Mouse (Mus musculus) megakaryocyte progenitor cell, adult 5-6 weeks (primary cell): Measurements from ENCODE around the gene Ttf2. TPM values are rescaled to one million over a fixed set of nuclear protein-coding genes. Genes with fewer than 3 reads are reported as not detected.

Source experiments
- ATAC-seq: replicated peaks from 2 replicates; pipeline ENCODE4 v1.8.0; 2016; ENCODE audit warnings: mild to moderate bottlenecking, moderate TSS enrichment, inconsistent platforms; ENCODE audit not compliant: poor library complexity
- total RNA-seq, 2 experiments: library from RNA; stranded (forward) in 1 of 2; stranded (reverse) in 1 of 2; fragments of 157-497, 149-512 nt in 1 of 2; fragments of 200-1000 nt in 1 of 2; gene quantifications; 2 replicates each; pipeline versions ENCODE4 v1.2.3 to v1.2.4; 2015 to 2017

Gene Ttf2
- total RNA-seq (2015) (22.0 and 22.4 TPM in 2 replicates), total RNA-seq (2017) (30.1 and 30.4 TPM in 2 replicates)

GRCm38 (mm10) chr3:100969176-100969917, at the start of gene Ttf2:
Gene Ttf2, minus strand, starts transcription at chr3:100969663.
- peak; percentile 97 for ATAC-seq

DNA sequence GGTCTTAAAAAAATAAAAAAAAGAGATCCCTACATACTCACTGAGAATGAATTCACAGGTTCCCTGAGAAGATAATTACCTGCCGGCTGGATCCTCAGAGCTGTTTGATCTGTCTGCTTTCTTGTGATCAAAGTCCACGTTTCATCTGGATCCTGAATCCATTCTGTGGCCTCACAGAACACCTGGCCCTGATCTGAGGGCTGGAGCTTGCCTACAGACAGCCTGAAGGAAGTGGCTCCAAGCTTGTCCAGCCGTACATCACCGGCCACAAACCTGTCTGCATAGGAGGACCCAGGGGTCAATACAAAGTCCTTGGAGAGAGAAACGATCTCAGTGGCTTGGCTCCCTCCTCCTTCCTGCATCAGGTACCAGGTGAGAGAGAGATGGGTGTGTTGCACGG, 49.0 kb upstream of the Ttf2 start:
- ATAC-seq, result no peak

DNA sequence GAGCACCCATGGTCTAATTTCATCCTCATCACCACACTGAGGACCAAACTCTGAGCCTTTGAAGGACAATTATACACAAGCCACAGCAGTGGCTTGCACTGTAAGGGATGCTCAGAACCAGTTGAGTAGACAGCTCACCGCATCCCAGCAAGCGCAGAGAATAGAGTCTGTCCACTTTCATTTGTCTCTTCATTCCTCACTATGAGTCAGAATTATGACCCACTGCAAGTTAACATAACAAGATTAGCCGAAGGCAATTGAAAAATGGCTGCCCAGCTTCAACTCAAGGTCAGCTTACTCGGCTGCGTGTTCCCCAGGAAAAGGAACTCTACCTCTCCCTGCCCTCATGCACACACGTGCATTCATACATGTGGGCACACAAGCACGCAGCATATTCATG, 46.6 kb upstream of the Ttf2 start:
- no peak for ATAC-seq

GRCm38 (mm10) chr3:101015254-101015653, 45.8 kb upstream of the Ttf2 start:
- no peak for ATAC-seq

- ATAC-seq, result no peak
These were observed 44.1 kb upstream of the Ttf2 start for GRCm38 (mm10) chr3:101013536-101013935.

DNA sequence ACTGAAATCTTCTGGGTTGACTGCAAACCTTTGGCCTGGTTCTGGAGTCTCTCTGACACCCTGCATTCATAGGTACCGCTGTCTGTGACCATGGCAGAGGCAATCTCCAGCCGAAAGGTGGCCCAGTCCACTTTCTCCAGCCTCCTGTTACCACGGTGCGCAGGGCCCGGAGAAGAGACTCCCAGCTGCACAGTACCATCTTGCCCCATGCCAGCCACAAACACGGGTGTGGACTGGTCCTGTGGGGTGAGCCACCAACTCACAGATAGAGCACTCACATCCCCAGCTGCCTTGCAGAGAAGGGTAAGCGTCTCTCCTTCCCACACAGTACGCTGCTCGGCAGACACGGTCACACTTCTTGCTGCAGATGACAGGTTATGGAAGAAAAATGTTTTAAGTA, 43.5 kb upstream of the Ttf2 start:
- no peak for ATAC-seq

DNA sequence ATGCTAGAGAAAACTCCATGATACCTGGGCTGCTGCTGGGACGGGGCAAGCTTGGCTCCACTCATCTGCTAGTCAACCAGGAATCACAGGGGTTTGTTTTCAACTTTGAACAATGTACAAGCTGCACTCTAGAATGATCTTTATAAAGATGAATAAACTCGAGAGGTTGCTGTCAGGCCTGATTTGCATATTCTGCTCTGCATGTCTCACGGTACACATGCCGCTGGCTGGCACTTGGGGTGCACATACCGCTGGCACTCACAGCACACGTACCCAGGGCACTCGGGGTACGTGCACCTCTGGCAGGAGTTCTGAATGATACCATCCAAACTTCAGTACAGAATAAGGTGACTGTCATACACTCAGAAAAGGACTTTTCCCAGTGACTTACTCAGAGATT, 43.1 kb upstream of the Ttf2 start:
- ATAC-seq, result no peak

- no peak for ATAC-seq
These were observed 42.7 kb upstream of the Ttf2 start for GRCm38 (mm10) chr3:101012131-101012571.

DNA sequence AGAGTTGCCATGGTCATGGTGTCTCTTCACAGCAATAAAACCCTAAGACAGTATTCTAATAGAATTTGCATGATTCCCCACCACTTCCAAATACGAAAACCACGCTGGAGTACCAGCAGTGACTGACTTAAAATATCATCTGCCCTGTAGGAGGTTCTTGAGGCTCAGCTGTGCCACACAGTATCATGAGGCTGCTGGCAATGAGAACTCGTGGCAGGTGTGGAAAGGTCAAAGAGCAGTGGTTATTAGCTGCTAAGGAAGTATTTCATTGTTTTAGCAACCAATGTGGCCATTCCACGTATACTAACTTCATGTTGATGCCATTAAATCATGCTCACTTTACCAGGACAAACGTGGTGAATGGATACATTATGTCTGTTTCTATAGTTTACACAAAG, 41.7 kb upstream of the Ttf2 start:
- no peak for ATAC-seq

DNA sequence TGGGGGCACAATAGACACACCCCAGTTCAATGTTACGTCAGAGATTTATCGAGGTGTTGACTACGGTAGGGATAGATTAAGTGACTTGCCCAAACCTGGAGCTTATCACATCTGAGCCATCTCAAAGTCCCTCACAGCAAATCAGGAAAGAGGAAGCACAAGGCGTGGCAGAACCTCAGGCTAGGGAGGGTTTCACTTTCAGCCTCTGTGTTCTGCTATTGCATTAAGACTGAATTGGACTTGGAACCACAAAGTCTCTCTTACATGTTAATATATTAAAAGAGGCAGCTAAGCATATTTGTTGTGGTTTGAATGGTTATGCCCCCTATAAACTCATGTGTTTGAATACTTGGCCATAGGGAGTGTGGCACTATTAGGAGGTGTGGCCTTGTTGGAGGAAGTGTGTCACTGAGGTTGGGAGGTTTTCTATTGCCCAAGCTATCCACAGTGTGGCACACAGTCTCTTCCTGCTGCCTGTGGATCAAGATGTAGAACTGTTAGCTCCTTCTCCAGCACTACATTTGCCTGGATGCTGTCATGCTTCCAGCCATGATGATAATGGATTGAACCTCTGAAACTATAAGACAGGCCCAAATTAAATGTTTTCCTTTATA, 41.2 kb upstream of the Ttf2 start:
- peak; percentile 86 for ATAC-seq

DNA sequence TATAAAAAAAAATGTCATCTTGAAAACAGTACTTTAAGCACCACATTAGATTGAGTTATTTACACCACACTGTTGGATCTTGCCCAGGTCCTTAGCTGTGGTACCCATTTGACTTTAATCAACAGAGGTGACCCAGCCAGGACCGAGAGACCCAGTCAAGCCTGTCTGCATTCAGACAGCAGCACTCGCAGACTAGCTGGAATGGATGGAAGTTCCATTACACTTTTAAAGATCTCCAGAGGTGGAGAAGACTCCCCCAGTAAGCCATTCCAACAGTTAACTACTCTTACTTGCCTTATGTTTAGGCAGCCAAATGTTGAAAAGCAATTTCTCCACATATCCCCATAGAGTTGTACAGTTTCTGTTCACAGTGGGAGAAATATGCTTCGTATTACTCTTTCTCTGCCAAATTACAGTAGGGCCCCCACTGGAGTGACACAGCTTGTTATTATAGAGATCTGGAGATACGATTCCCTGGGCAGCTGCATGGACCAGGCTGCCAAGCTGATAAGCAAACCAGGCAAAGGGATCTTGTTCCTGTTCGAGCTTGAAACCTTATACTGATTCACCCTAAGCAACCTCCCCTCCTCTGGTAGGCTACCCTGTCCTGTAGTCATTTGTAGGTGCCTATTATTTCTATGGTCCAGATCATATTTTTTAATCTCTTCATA, 37.8 kb upstream of the Ttf2 start:
- ATAC-seq, result no peak

GRCm38 (mm10) chr3:101005392-101005791, 35.9 kb upstream of the Ttf2 start:
- no peak for ATAC-seq

DNA sequence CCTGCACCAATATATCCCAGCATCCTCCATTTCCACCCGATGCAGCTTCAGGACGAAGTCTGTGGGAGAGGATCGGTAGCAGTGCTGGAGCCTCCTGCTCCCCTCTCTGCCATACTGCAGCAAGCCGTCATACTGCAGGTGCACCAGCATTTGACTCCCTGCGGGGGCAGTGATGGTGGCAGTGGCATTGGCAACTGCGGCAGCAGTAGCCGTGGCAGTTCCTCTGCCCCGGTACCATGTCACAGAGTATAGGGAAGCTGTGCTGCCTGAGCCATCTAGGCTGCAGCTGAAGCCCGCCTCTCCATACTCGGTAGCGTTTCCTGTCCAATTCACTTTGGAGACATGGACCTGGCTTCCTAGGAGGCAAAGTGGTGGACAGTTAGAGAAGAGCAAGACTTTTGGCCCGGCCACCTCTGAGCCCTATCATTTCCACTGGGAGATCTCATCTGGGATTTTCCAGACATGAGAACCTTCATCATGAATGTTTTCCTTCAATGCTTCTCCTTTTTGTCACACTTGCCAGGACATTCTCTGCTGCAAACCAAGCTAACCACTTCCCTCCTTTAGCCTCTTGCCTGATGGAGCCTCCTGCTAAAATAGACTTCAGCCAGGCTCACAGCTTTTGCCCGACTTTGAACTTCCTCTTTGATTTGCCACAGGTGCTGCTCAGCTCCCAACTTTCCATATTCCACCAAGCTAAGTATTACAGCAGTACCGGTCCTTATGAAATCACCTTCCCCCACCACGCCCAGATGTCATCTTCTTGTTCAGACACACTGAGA, 34.3 kb upstream of the Ttf2 start:
- peak; percentile 71 for ATAC-seq

DNA sequence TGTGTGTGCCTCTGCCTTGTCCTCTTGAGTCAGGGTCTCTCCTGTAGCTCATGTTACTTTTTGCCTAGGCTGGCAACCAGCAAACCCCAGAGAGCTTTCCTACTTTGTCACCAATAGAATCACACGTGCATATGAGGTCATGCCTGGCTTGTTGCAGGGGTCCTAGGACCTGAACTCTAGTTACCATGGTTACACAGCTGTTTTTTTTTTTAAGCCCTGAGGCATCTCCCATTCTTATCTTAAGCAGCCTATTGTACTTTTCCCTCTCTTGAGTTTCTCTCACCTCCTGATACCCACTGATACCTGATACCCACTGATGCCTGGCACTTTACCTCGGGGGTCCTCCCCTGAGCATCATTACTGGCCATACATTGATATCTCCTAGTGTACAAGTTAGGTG, 30.3 kb upstream of the Ttf2 start:
- no peak for ATAC-seq

GRCm38 (mm10) chr3:100998904-100999340, 29.5 kb upstream of the Ttf2 start:
- ATAC-seq, result peak; percentile 68

DNA sequence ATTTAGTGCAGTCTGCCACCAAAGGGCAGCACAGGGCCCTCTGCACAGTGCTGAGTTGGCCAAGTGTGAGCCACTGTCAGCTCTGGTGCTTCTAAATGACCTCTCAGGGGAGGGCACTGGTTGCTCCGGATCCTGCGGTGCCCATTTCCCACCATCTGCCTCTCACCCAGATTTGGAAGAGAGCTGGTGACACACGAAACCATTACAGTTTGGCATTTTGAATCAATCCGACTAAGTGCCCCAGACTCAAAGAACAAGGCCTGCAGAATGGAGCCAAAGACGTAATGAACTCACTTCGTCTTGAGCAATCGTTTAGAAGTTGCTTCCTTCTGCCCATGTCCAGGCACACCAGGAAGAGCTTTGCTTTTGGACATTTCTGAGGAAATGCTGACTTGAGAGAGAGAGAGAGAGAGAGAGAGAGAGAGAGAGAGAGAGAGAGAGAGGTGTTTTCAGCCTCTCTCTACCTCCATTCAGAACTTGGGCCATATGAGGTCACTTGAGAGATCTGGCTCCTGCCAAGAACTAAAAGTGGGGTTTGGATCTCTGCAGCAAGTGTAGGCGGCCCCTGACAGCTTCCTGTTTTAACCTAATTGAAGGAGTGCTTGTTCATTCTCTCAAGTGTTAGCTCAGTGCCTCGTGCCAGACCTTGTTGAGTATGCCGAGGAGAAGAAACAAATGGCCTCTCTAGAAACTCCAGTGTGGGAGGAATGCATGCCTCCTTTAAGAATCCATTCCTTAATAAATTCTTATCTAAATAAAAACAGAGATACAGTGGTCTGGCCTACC, 28.5 kb upstream of the Ttf2 start:
- ATAC-seq, result peak; percentile 35

DNA sequence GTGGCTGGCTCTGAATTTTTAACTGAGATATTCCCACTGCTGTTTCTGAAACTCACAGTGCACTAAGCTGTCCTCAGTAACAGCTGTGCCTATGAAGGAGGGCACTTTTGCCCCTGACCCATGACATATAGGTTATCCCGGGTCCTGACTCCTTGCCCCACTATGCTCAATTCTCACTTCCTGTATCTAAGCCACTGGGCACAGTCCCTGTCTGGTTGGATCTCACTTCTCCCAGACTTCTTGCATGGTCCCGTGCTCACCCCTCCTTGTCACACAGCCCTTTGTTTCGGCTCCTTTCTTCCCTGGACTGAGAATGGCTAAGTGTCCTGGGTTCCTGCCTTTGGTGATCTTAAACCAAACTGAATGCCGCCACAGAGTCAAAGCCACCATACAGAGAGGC, 24.8 kb upstream of the Ttf2 start:
- peak; percentile 49 for ATAC-seq

- ATAC-seq, result peak; percentile 86
These were observed 24.3 kb upstream of the Ttf2 start for GRCm38 (mm10) chr3:100993718-100994117.

GRCm38 (mm10) chr3:100993158-100993557, 23.7 kb upstream of the Ttf2 start:
- no peak for ATAC-seq

GRCm38 (mm10) chr3:100990231-100990630, 20.8 kb upstream of the Ttf2 start:
- no peak for ATAC-seq
